Mouse (Mus musculus): Measurements from ENCODE around the gene Dock9.

The Dock9 gene

DNA sequence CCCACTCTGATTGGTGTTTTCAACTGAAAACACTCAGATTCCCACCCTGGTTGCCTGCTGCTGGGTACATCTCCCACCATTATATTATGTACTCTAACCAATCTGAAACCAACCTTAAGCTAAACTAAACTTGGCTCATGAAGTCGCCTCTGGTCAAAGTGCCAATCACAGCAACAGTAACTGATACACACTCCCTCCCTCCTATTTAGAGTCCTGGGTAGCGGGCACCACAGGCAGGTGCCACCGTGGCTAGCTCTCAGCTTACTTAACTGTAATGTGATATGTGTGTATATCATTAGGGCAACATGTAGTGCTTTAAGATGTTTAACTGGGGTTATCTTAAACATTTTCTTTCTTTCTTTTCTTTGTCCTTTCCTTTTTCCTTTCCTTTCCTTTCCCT, 177.1 kb downstream of the Dock9 start:
- no peak for DNase-seq (ENCODE audit: low read depth, low spot score)

DNA sequence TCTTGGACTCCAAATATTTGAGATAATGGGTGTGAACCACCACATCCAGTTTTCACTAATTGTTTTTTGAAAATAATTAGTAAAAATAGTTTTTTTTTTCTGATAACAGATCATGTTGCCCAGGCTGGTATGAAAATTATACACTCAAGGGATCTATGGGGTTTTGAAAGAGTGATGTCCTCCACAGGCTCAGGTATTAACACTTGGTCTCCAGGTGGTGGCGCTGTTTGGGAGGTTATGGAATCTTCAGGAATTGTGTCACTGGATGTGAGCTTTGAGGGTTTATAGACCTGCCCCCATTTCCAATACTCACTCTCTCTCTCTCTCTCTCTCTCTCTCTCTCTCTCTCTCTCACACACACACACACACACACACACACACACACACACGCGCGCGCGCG, 177.5 kb downstream of the Dock9 start:
- no peak for DNase-seq (ENCODE audit: low read depth, low spot score)

DNA sequence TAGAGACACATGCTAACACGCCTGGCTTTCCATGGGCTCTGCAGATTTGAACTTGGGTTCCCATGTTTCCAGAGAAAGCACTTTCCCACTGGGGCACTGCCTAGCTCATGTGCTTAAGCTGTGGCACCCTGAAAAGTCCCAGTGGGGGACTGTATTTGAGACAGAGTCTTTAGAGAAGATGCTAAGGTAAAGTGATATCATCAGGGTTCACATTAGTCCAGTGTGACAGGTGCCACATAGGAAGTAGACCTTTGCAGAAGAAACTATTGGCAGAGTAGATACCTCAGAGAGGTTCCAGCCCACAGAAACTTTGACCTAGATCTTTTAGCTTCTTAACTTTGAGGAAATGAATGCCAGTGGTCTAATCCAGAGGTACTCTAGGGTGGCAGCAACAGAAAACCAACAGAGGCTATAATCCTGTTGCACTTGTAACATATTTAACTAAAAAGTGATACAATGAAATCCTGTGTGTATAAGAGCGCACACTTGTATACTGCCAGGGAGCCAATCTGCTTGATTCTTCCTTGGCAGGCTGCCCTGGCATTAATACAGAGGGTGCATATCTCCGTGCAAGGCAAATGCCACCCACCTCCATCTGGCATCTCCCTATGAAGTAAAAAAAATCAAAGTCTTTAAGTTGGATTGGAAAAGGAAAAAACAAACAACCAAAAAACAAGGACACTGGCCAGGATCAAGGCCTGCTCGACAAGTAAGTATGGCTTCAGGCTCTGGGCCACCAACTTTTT, 179.8 kb downstream of the Dock9 start:
- no peak for DNase-seq (ENCODE audit: low read depth, low spot score)

DNA sequence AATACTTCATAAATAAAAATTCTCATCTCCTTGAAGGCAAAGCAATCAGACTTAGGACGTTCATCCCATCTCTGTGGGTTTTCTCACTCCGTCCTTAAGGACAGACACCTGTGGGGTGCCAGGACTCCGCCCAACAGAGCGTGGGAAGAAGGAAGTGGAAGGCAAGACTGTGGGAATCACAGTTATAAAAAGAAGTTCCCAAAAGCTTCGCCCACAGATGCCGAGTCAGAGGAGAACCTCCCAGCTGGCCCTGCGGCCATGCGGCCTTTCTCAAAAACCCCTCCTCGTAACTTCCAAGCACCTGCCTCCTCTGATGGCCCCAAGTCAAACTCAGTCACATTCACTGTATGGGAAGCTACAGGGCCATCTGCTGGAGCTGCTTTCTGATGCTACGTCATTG, 182.2 kb downstream of the Dock9 start:
- no peak for DNase-seq (ENCODE audit: low read depth, low spot score)

DNA sequence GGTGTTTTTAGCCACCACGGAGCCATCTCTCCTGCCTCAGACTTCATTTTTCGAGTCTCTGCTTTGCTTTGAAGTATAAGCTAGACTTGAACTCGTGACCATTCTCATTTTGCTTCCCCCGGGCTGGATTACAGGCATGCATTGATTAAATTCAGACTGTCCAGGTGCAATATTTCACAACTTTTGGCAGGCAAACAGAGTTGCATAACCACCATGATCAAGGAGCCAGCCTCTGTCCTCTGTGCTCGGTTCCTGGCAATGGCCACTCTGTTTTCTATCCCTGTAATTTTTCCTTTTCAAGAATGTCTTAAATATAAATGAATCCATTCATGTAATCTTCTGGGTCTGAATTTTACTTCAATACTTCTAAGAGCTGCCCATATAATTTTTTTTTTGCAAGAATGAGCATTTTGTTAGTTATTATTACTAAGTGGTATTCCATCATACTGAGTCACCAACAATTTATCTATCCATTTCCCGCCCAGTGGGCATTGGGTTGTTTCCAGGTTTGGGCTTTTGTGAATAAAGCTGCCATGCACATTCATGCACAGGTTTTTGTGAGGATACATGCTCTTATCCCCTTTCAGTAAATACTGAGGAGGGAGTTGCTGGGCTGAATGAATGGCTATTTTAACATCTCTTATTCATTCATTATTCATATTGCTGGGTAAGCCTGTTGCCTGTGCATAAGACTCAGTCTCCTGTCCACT, 183.0 kb downstream of the Dock9 start:
- DNase-seq (ENCODE audit: low read depth, low spot score) = no peak

DNA sequence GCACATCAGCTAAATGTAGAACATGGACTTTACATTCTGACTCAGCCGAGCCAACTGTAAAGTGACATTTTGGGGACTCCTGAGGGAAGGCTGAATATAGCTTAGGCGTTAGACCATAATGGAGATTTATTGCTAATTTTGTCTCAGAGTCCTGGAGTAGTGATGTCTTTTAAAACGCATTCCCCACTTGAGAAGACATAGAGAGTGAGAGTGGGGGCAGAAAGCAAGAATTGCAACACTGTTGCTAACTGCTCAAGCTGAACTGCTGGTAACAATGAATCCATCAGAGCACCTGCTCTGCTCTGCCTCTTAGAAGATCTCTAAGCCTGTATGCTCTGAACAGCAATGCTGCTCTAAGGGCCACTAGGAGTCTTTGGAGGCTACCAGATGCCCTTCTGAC, 184.1 kb downstream of the Dock9 start:
- DNase-seq (ENCODE audit: low read depth, low spot score) = no peak

DNA sequence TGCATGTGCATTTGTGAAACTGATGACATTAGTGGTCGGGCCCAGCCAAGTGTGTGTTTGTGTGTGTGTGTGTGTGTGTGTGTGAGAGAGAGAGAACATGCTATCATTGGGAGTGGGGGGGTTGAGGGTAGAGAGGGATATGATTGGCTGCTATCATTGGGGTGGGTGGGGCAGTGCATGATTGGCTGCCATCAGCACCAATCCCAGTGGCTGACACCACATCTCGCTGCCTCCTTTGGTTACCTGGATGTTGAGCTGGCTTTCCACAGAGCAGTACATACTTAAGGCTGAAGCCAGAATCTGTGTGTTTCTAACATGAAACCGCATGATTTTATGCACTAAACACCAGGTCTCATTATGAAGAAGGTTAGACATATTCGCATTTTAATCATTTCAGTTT, 184.7 kb downstream of the Dock9 start:
- no peak for DNase-seq (ENCODE audit: low read depth, low spot score)

DNA sequence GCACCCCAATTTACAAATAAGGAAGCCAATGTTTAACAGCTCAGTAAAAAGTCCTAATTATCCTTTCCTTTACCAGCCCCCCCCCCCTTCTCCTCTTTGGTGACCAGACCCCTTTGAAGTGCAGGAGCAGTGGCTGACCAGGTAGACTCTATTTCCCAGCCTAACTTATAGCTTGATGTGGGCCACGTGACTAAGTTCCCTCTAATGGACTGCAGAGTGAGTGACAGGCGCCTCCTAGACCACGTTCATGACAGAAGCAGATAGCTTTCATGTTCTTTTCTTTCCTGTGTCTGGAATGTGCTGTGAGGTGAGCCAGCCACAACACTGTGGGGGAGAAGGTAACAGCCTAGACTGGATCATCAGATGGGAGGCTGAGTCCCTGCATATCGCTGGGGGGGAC, 186.1 kb downstream of the Dock9 start:
- DNase-seq (ENCODE audit: low read depth, low spot score) = no peak

DNA sequence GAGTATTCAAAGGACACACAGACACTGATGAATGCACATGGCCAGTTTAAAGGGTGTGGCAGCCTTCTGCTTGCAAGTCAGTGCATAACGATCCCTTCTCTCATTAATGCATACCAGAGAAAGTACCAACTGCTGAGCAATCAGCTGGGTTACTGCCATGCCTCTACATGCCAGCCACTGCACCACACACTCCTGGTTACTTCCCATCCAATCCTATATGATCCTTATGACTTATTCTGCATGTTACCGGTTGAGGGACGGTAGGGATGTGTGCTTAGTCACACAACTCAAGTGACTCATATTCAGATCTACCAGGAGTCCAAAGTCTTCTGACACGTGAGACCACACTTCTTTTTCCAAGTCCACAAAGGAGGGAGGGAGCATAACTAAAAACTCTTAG, 186.5 kb downstream of the Dock9 start:
- DNase-seq (ENCODE audit: low read depth, low spot score) = no peak

DNA sequence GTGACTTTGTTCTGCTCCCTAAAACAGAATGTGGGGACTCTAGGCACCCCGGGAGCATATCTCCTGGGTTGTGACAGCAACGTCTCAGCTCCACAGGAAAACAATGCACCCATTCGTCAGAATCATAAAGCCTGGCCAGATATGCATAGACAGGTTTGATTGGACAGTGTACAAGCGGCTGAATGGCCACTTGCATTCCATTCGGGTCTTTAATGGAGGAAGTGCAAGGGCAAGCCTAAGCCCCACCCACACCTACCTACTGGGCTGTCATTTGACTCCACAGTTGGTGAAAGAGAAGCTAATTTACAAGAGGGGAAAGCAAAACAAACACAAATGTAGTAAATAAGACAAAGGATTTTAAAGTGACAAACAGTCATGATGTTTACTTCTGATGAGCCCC, 189.1 kb downstream of the Dock9 start:
- no peak for DNase-seq (ENCODE audit: low read depth, low spot score)

DNA sequence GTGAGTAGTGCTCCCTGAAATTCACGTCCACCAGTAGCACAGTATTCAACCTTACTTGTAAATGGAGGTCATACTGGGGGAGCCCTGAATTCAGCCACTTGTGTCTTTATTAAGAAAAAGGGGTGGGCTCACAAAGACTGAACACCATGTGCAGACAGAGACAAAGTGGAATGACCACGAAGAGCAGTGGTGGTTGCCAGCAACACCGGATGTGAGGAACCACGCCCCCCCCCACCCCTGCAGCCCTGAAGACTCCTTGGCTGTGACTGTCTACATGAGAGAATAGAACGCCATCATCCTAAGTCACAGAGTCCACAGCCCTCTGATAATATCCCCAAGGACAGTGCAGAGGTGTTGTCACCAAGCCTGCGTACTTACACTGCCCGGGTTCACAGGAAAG, 191.2 kb downstream of the Dock9 start:
- no peak for DNase-seq (ENCODE audit: low read depth, low spot score)

DNA sequence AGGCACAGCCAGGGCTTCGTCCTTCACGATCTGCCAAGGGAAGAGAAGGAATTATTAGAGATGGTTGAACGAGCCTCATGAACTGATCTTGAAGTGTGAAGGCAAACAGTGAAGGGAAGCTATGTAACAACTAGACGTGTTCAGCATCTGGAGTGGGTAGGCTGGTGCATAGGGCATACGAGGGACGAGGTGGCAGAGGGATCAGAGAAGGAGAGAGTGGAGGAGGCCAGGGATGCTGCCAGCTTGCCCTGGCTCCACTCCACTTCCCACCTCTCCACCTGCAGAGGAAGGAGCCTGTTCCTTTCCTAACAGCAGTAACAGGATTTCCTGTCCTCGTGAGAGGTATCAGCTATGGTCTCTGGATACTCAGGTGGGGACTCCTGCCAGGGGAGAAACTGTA, 192.4 kb downstream of the Dock9 start:
- no peak for DNase-seq (ENCODE audit: low read depth, low spot score)

DNA sequence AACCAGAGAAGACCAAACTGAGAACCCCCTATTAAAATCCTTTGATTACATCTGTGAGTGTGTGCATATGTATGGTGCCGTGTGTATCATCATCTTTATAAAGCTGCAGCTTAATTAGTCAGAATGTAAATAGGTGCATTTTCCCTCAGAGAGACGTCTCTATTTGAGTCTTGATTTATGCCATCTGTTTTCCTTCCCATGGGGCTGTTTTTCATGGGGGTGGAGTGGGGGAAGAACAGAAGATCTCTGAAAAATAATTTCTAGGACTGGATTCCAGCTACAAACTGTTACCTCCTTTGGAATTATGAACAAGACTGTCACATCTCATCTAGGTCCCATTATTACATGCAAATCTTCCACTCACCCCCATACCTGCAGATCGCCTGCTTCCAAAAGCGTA, 193.1 kb downstream of the Dock9 start:
- no peak for DNase-seq (ENCODE audit: low read depth, low spot score)

DNA sequence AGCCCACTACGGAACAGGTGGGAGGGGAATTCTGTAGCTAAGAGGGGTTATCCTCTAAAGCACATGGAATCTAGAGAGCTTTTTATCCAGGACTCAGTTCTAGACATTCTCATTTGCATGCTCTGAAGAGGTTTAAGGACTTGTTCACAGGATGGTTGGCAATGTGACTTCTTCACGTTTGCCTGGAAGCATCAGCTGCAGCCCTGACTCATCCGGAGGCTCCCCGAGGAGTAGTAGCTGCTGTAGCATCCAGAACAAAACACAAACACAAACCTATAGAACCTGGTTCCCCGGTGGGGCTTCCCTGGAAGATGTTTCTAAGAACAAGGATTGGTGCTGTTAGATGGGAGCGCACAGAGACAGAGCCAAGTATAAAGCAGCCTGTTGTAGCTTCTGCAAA, 195.0 kb downstream of the Dock9 start:
- DNase-seq (ENCODE audit: low read depth, low spot score) = no peak

DNA sequence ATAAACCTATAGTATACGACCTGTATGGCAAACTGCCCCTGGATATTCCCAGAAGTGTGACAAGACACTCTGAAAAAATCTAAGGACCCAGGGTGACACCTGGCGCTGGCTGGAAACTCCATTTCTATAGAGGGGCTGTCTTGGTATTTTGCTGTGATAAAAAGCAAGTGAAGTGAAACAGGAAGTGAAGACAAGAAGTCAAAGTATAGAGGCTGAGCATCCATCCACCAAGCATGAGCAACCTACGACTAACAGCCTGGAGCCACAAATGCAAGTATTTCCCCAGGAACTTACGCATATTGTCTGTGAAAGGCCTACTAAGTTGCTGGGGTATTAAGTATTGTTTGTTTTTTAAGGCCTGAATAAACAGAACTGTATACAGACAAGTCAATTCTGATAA, 197.1 kb downstream of the Dock9 start:
- DNase-seq (ENCODE audit: low read depth, low spot score) = no peak

DNA sequence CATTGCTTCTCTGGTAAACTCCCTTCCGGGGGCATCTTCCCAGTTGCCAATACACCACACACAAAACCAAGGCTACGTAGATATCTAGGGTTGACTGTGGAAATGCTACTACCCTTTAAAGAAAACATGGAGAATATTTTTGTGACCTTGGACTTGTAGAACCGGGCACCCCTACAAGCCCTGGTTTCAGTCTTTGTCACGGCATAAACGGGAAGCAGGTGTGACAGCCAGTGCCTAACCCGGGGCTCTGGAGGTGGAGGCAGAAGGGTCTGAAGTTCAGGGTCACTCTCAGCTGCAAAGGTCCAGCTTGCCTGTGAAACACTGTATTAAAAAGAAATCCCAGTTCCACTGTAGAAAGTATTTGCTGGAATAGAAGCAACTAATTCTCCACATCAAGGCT, 200.6 kb downstream of the Dock9 start:
- no peak for DNase-seq (ENCODE audit: low read depth, low spot score)

DNA sequence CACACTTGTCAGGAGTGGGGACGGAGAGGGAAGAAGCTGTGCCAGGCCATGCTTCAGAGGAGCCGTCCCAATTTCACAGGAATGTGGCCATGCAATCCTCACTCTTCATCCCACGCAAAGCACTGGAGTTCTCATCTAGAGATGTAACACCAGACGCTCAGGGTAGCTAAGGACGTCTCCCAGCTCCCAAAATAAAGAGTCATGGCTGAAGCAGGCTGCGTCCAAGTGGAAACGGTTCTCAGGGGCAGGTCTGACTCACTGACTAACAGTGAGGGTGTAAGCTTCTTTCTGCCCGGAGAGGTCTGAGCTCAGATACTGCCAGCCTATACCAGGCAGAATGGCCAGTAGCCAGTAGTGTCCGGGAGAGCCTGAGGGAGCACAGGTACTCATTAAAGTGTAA, 201.0 kb downstream of the Dock9 start:
- DNase-seq (ENCODE audit: low read depth, low spot score) = no peak

DNA sequence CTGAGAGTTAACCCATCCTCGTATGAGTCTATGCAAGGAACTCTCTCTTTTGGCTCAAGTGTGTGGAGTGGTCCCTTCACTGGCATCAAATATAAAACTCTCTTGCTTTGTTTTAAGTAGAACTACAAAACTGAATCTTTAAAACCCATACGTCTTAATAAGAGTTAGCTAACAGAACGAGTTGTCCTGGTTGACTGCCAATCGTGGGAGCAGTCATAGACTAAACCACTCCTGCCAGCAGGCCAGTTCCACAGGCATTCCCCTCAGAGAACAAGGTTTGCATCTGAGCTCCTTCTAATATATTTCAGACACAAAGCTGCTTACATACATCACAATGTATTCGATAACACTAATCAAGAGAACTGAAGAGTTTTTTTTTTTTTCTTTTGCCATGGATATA, 203.0 kb downstream of the Dock9 start:
- DNase-seq (ENCODE audit: low read depth, low spot score) = no peak

DNA sequence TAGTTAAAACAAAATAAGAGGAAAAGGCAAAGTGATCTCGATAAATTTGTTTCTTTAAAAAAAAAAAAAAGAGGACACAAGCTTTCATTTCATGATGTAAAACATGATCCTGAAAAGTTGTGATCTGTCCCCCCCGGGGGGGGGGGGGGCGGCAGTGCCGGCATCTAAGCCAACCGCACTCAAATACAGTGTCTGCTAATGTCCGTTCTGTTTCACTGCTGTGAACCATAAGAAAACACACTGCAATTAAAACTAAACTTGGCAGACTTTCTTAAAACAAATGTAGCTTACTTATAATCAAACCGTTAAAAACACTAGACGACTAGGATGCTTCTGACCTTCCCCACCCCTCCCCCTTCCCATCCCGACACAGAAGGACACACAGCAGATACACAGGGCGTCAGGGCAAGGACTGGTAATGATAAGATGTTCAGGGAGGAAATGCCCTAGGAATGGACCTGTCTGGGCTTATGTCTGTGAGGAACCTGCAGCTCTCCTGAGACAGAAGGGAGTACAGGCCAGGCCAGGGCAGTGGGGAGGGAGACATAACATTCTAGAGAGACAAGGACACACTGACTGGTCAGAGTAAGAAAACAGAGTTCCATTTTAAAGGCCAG, 204.2 kb downstream of the Dock9 start:
- no peak for DNase-seq (ENCODE audit: low read depth, low spot score)

DNA sequence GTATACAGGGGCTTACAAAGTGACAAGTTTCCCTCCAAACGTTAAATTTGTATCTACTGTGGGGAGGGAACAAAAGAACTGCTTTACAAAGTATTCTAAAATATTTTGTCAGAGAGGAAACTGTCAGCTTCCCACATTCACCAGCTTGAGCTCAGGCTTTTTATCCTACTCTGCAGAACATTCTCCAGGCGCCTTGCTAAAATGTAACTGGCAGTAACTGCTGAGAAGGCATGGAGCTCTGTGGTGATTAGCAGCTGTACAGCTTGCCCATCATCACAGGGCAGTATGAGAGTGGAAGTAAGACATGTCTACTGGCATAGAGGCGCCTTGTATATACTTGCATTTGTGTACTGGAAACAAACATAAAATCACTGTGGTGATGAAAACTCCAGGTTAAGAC, 204.7 kb downstream of the Dock9 start:
- DNase-seq (ENCODE audit: low read depth, low spot score) = no peak

DNA sequence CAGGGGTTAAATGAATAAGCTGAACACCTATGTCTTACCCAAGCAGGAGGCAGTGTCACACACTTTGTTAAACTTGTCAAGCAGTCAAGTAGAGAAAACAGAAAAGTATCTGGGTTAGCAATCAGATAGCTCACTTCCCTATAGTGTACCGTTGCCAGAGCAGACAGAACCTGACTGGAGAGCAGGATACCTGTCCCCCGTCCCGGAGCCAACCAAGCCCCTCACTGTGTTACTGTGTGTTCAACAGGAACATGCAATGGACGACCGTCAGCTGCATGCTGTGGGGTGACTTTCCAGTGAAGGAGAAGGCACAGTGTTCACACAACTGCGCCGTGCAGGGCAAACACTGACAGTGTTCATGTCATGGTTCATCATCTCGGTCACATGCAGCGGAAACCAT, 205.3 kb downstream of the Dock9 start:
- DNase-seq (ENCODE audit: low read depth, low spot score) = no peak

DNA sequence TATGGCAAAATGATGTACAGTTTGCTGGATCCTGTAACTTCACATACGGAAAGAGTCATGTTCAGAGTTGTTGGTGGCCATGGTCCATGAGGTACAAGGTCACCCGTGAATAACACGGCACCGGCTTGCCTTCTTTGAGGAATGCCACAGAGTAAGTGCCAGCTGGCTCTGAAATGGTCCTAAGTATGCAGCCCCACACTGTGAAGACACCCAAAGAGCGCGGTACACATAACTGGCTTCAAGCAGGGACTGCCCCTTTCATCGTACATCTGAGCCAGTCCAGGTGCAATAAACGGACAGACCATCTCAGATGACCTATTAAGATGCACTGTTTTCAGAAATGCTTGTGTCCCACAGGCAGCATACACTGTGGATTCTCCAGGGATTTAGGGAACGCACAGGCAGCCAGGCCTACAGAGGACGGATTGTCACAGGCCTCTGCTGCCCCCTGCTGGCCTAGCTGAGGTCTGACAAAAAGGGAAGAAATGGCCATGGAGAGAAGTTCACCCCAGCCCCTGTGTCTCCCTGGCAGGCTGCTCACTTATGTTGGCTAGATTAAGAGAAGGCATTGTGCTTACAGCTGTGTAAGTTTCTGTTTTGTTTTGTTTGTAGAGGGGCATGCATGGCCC, 208.4 kb downstream of the Dock9 start:
- peak; percentile 87 for DNase-seq (ENCODE audit: low read depth, low spot score)

DNA sequence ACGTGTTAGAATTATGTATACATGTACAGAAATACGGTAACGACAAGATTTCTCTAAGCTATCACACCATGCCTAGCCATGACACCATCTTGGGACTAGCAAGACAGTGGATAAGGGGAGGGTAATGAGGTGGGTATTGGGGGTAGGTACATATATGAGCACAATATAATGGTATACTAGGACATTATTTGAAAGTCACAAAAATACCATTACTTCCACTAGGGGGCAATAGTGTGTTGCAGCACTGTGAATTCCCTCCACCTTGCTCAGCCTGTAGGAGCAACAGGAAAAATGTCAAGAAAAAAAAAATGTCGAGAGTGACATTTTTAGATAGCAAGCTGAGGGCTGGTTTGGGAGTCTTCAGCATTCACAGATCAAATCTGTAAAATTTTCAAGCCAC, 209.2 kb downstream of the Dock9 start:
- DNase-seq (ENCODE audit: low read depth, low spot score) = peak; percentile 75
